Mouse (Mus musculus) T-helper 2 cell (primary cell): Measurements from ENCODE around the gene Phf21a.

Experiments used
- in situ Hi-C: fragments of 300-600 bp; cut with MboI, MseI; formaldehyde crosslinking; loops from one replicate; pipeline ENCODE4 v1.15.1; 2025; ENCODE audit warnings: high pct_unique_total_duplicates

Gene Phf21a

DNA sequence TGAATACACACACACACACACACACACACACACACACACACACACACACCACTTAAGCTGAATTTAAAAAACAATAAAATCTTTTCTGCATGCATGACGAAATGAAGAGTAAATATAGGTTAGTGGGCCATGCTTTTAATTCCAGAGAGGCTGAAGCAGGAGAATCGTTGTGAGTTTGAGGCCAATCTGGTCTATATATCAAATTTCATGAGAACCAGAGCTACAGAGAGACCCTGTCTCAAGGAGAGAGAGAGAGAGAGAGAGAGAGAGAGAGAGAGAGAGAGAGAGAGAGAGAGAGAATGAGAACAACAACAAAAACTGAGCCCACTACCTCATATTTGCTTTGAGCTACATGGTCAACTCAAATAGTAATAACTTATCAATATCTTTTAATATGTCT is at the start of gene Phf21a:
Phf21a (plus strand) TSS at position 301 of the 400 bp plus-strand sequence.
- in situ Hi-C loops = no loop called here

DNA sequence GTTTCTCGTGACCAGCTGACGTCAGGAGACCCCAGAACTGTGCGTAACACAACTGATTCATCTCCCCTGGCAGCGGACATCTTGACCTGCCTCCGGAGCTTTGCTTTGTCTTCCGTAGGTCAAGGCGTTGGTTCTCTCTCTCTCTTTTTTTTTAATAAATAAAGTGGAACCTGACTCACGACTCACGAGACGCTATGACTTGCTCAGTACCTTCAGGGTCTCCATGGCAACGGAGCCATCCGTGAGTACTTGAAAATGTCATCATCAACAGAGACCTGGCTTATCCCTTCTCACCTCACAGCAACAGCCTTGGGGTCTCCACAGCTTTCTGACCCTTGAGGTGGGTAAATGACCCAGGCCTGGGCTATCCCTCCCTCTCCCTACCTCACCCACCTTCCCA is 49.6 kb upstream of the Phf21a start:
- in situ Hi-C loops = no loop called here

GRCm38 (mm10) chr2:92047601-92048000 is 45.3 kb upstream of the Phf21a start:
- in situ Hi-C loops = loop anchor here (5.0 kb wide), 1 partner anchor 35 kb away; no protein-coding TSS in a partner anchor

DNA sequence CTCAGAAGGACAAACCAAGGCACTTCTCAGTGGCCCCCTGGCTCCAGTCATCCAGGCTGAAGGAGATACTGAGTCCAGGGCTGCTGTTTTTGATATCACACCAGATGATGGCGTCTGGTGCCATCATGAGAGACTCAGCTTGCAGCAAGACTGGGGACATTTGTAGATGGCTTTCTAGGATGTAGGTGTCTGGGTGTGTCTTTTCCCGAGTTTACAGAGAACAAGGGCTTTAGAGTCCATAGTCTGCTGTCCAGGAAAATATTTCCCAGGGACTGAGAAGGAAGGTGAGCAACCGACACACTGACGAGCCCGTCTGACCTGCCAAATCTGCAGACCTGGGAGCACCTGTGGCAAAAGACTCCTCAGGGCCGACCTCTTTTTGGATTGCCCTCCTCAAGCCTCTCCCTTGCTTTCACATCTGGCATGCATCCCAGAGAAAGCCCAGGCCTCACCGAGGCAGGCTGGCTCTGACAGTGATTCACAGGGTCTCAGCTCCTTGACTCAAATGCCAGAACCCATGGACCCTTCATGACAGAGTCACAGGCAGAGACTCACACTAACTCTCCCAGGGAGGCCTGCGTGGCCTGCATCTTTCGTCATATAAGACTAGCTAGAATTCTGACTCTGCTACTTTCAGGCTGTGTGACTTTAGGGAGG is 44.8 kb upstream of the Phf21a start:
- in situ Hi-C loops = loop anchor here (5.0 kb wide), 1 partner anchor 36 kb away; no protein-coding TSS in a partner anchor

DNA sequence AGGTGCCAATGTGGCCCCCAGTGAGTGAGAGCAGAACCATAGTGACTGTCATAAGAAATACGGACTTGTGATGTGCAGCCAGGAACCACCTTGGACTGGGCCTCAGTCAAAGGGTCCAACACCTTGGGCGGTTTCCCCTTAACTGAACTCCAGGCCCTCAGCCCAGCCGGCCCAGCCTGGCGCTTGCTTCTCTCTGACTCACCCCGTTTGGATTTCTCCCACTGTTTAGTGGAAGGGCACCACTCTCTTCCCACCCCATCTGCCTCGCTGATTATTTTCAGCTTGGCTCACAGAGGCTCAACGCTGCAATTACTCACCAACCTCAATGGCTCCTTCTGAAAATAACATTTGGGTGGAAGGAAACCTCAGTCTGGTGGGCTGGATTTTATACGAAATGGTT is 40.7 kb upstream of the Phf21a start:
- in situ Hi-C loops = no loop called here

DNA sequence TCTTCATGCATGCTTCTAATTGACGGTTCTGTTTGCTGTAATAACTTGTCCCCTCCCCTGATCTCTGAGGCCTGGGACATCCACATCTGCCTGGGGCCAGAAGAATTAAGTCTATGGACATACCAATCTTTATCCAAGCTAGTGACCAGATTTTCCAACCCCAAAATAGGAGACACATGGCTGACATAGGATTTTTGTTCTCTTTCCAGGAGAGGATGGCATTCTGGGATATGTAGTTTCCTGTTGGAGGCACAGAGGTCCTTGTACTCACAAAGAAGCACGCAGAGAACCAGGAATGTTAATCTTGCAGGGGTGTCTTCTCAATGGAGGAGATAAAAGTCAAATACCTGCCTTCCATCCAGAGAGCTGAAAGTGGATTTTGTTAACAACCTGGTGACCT is 40.2 kb upstream of the Phf21a start:
- in situ Hi-C loops = no loop called here

DNA sequence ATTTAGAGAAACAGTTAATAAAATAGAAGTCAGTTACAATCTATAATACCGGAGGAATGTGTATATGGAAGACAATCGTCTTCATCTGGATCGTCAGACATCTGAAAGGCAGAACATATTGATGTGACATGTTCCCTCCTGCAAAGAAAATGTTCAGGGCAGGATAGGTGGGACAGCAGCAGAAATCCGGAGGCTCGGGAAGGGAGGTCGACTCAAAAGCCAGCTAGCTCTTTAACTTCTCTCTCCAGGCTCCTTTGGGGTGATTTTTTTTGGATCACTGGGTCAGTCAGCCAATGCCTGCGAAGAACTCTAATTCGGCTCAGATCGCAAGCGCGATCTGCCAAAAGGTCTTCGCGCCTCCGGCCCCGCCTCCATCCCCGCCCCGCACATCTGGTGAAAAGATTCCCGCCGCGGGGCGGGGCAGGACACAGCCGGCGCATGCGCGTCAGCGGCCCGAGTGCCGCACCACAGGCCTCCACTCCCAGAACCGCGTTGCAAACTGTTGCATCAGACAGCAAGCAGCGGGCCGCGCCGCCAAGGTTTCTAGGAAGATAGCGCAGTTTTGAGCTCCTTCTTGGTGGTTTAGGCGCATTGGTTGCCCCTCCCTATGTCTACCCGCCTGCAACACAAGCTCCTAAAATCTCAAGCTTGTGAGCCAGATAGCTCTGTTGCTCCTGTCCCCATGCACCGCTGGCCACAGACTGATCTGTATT is 37.7 kb upstream of the Phf21a start:
- in situ Hi-C loops = loop anchor here (5.0 kb wide), 1 partner anchor 68 kb away; no protein-coding TSS in a partner anchor

DNA sequence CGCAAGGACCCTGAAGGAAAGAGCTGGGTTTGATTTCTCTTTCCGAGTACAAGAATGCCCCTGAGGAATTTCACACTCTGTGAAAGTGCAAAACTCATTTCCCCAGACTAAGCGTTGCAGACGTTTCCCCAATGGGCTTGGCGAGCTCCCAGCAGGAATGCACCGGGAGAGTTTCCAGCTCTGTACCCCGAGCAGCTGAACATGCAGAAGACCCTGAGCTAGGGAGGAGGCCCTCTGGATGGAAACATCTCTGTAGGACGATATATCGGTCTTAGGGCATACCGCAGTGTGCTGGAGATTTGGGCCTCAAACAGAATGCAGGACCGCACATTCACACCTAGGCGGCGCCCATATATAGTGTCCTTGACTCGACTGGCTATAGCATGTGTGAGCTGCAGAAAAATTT is 37.1 kb upstream of the Phf21a start:
- in situ Hi-C loops = loop anchor here (5.0 kb wide), 1 partner anchor 69 kb away; no protein-coding TSS in a partner anchor

DNA sequence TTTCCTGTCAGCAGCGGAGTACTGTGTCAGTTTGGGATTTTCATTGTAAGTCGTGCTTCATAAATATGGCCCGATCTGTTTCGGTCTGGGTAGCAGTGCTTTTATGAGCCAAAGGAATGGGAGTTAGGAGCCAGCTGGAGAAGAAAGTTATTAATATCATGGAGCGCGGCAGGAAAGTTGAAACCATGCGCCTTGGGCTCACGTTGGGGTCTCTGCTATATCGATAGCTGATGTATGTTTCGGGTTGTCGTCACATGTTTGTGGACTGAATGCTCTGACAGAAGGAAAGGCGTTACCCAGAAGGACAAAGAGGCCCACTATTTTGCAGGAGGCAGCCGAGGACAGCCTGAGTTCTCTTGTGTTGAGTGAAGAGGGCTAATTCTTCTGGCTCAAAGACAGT is 36.2 kb upstream of the Phf21a start:
- in situ Hi-C loops = loop anchor here (5.0 kb wide), 1 partner anchor 69 kb away; no protein-coding TSS in a partner anchor

GRCm38 (mm10) chr2:92058469-92058868 is 34.4 kb upstream of the Phf21a start:
- in situ Hi-C loops = loop anchor here (5.0 kb wide), 1 partner anchor 71 kb away; no protein-coding TSS in a partner anchor

- in situ Hi-C loops = loop anchor here (5.0 kb wide), 1 partner anchor 72 kb away; no protein-coding TSS in a partner anchor
Measured at GRCm38 (mm10) chr2:92058936-92059335, 34.0 kb upstream of the Phf21a start.

GRCm38 (mm10) chr2:92059481-92060220 is 33.3 kb upstream of the Phf21a start:
- in situ Hi-C loops = loop anchor here (5.0 kb wide), 1 partner anchor 72 kb away; no protein-coding TSS in a partner anchor

DNA sequence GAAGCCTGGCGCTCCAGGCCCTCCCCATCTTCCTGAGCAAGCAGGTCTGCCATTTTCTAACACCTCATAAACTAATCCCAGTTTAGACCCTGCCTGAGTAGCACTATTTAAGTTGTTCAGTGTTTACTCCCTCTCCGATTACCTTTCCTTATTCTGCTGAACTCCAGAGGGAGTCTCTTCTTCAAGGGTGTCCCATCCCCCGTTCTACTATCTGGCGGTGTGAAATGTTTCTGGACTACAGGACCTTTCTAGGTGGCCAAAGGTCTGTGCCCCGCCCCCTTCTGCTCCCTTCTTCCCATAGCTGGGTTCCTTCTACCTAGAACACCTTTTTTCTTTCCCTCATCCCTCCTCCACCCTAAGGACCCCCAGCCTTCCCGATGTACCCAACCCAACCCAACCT is 32.6 kb upstream of the Phf21a start:
- in situ Hi-C loops = no loop called here

GRCm38 (mm10) chr2:92061337-92061736 is 31.6 kb upstream of the Phf21a start:
- in situ Hi-C loops = no loop called here

GRCm38 (mm10) chr2:92063106-92063505 is 29.8 kb upstream of the Phf21a start:
- in situ Hi-C loops = no loop called here

DNA sequence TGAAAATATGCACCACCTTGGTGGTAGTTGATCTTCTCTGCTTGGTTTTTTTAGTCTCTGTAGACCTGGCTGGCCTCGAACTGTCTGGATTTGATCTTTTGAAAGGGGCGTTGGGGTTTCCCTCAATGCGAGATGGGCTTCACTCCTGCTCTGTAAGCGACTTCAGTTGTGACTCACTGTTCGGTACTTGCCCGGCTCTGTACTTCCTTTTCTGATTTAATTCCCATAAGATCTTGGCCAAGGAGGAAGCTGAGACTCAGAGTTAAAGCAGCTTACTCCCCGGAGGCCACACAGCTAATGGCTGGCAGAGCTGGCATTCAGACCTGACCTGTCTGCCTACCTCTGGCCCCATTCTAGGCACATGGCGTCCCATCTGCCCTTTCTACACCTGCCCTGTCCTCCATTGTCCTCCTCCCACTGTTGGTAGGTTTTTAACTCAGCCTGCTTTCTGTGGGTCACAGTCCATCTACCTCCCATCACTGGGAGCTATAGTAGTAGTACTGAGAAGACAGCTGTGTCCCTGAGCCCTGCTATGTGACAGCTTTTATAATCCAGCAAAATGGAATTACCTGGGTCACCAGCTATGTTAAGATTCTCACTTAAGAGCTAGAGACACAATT is 27.5 kb upstream of the Phf21a start:
- in situ Hi-C loops = no loop called here

GRCm38 (mm10) chr2:92065938-92066337 is 27.0 kb upstream of the Phf21a start:
- in situ Hi-C loops = no loop called here

- in situ Hi-C loops = no loop called here
Measured at GRCm38 (mm10) chr2:92066899-92067298, 26.0 kb upstream of the Phf21a start.

- in situ Hi-C loops = no loop called here
Measured at GRCm38 (mm10) chr2:92067600-92067999, 25.3 kb upstream of the Phf21a start.

DNA sequence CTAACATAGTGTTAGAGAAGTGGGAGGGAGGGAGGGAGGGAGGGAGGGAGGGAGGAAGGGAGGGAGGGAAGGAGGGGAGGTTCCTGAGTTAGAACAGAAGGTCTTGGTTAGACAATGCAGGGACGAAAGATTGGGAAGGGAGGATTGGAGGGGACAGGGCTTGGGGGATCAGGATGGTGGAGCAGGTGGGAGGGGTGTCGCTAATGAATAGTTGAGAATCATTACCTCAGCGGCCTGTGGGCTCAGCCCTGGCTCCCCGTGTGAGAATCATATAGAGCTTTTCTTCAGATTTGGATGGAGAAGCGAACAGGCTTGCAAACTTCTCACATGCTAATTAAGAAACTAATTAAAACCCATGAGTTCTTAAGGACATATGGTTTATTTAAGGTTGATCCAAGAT is 23.3 kb upstream of the Phf21a start:
- in situ Hi-C loops = loop anchor here (5.0 kb wide), 1 partner anchor 53 kb away; no protein-coding TSS in a partner anchor

- in situ Hi-C loops = loop anchor here (5.0 kb wide), 1 partner anchor 51 kb away; no protein-coding TSS in a partner anchor
Measured at GRCm38 (mm10) chr2:92071143-92071542, 21.8 kb upstream of the Phf21a start.
